Mouse (Mus musculus) cerebellum, adult 2 months (tissue): ENCODE data around the gene Slc39a1.

ENCODE experiments used
- CTCF ChIP-seq: fragments of 200-500 bp; IDR thresholded peaks from 2 replicates; pipeline ENCODE4 v1.5.1; 2011; ENCODE audit warnings: low read depth, mild to moderate bottlenecking, control low read depth, low read length, moderate library complexity, borderline replicate concordance; ENCODE audit not compliant: insufficient read depth
- POLR2A ChIP-seq: fragments of 200-500 bp; IDR thresholded peaks from 2 replicates; pipeline ENCODE4 v1.6.1; 2011; ENCODE audit warnings: low read length, control low read depth, borderline replicate concordance; ENCODE audit not compliant: insufficient read depth

DNA sequence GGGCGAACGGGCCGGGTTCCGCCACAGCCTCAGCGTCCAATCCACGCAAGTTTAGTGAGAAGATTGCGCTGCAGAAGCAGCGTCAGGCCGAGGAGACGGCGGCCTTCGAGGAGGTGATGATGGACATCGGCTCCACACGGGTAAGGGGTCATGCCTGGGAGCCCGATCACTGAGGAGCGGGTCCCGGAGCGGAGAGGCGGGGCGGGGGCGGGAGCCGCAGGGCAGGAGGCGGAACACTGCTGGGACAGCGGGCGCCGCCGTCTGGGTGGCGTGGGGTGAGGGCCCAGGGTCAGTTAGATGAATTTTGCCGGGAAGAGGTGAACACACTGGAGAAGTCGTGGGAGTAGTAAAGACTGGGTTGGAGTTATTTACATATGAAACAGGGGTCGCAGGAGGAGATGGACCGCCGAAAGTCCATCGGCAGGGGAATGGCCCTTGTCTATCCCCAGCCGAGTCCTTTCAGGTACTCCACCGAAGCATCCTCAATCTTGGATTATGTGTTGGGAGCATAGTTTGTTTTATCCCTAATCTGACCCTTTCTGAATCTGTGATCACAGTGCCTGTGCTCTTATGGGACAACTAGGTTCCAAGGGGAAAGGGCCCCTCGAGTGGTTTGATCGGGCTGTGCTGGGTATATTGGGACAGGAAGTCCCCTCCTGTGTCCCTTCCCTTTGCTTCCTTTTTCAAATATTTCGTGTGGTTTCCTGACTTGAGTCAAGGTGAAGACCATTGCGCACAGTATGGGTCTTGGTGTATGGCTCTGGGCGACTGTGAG, 6.6 kb downstream of the Slc39a1 start:
- no peak for TF ChIP-seq CTCF
- no peak for TF ChIP-seq POLR2A
